Mouse (Mus musculus): ENCODE measurements around the gene Gm266.

DNA sequence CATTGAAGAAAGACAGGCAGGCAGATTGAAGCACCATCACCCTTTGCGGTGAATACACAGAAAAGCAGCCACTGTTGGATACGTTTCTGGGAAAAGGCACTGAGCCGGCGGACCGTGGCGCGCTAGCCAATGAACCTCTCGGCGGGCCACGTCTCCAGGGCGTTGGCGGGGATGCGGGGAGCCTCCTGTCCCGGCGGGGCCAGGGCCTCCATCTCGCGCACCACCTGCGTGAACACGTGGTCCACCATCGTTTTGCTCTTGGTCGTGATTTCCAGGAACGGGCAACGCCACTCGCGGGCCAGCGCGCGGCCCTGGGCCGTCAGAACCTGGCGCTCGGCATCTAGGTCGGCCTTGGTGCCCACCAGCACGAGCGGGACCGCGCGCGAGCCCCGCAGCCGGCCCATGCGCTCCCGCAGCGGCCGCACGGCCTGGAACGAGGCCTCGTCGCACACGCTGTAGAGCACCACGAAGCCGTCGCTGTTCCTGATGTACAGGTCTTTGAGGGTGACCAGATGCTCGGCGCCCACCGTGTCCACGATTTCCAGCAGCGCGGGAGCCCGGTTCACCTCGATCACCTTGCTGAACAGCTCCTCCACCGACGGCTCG, 474 bp downstream of the Gm266 start:
- TF ChIP-seq TAL1 (IDR thresholded peaks at IDR 0.05; ENCODE audit: low read length) (no peak), GATA1 (IDR thresholded peaks at IDR 0.05; ENCODE audit: low read length) (no peak)

Measured in erythroblast, embryonic 14.5 days (primary cell).